Comparison of ENCODE assay signal across 11 mouse cellular contexts in genomic region chr16:91964308-91965178, GRCm38 (mm10).
DNase-seq lines count a peak whose midpoint lies in the region; ATAC-seq and TF ChIP-seq lines count a peak whose summit lies in the region.
"Had no signal": no experiment of that assay in that cellular context is flagged by ENCODE, and none has a peak within 500 bp of the region (broad histone marks: within the 10 kb centered on the region; RNA-seq: fewer than 3 reads in every experiment).

No protein-coding gene starts in this region.

- DNase-seq in forebrain, postnatal 0 days = no peak
- DNase-seq in thymus, postnatal 36 days = peak; percentile 9 to 13
- no peak for DNase-seq in urinary bladder, postnatal 25 days (ENCODE audit: low spot score)
- no peak for DNase-seq in ovary, postnatal 36 days (ENCODE audit: low spot score)
- no peak for DNase-seq in cerebellum, postnatal 14 days
- DNase-seq: adrenal gland, postnatal 14 days; heart, postnatal 36 days had no signal

- no peaks in the 10 kb centered on the region for H3K36me3 ChIP-seq in megakaryocyte, embryonic 14.5 days (replicated peaks; ENCODE audit: low read length)
- no peaks in the 10 kb centered on the region for H3K36me3 ChIP-seq in forebrain, postnatal 0 days (ENCODE audit: insufficient read depth)
- H3K36me3 ChIP-seq: stomach, embryonic 15.5 days had no signal

- peak overlapping the region; percentile 56 for H3K4me3 ChIP-seq in megakaryocyte, embryonic 14.5 days (replicated peaks)
- H3K4me3 ChIP-seq in forebrain, postnatal 0 days (ENCODE audit: low read depth, low read length) = no peak overlapping the region
- H3K4me3 ChIP-seq: stomach, embryonic 15.5 days had no signal

- H3K4me1 ChIP-seq in megakaryocyte, embryonic 14.5 days = peaks cover 58% of the 10 kb centered on the region
- peaks cover 17% of the 10 kb centered on the region for H3K4me1 ChIP-seq in forebrain, postnatal 0 days (ENCODE audit: insufficient read depth)

- whole genome bisulfite sequencing in forebrain, postnatal 0 days = 91% methylated on average over 13 of the region's 13 CpGs

- peaks cover 8% of the 10 kb centered on the region for H3K9me3 ChIP-seq in megakaryocyte, embryonic 14.5 days
- no peaks in the 10 kb centered on the region for H3K9me3 ChIP-seq in forebrain, postnatal 0 days (ENCODE audit: low read length)
- H3K9me3 ChIP-seq: stomach, embryonic 15.5 days had no signal

- no peak overlapping the region for H3K9ac ChIP-seq in forebrain, postnatal 0 days
- H3K9ac ChIP-seq: stomach, embryonic 15.5 days had no signal

- H3K27ac ChIP-seq in forebrain, postnatal 0 days (ENCODE audit: low read depth, low read length) = peak overlapping the region; percentile 86
- H3K27ac ChIP-seq: stomach, embryonic 15.5 days had no signal

- no peak for ATAC-seq in megakaryocyte, adult 5-6 weeks (ENCODE audit: poor library complexity, severe bottlenecking)
- no peak for ATAC-seq in forebrain, postnatal 0 days
- ATAC-seq in megakaryocyte progenitor cell, adult 5-6 weeks (replicated peaks; ENCODE audit: poor library complexity) = peak; percentile 76

- H3K4me2 ChIP-seq in forebrain, postnatal 0 days (ENCODE audit: low read depth) = no peak overlapping the region
- H3K4me2 ChIP-seq: stomach, embryonic 15.5 days had no signal

- H3K27me3 ChIP-seq in megakaryocyte, embryonic 14.5 days (replicated peaks) = peaks cover 41% of the 10 kb centered on the region
- H3K27me3 ChIP-seq in forebrain, postnatal 0 days (ENCODE audit: insufficient read depth, low read length) = no peaks in the 10 kb centered on the region
- H3K27me3 ChIP-seq: stomach, embryonic 15.5 days had no signal

- no peak for TF ChIP-seq CTCF in forebrain, postnatal 0 days (IDR thresholded peaks at IDR 0.05; ENCODE audit: low read depth)

Comparison
In these comparisons a context has a peak if more than half of its experiments do, and no peak if none do; other contexts are left out.
1. DNase-seq: peak in thymus, postnatal 36 days (2 of 2); none in forebrain, postnatal 0 days (single experiment), urinary bladder, postnatal 25 days (single experiment), ovary, postnatal 36 days (single experiment) and cerebellum, postnatal 14 days (0 of 2).